Mouse (Mus musculus) spleen, adult 2 months (tissue): ENCODE data around the gene Nucb2.

ENCODE experiments used
- CTCF ChIP-seq: fragments of 200-500 bp; IDR thresholded peaks from 2 replicates; pipeline ENCODE4 v1.5.1; 2011; ENCODE audit warnings: mild to moderate bottlenecking, inconsistent platforms; ENCODE audit not compliant: insufficient read depth, insufficient read length, insufficient replicate concordance; ENCODE audit errors: extremely low read depth
- POLR2A ChIP-seq: fragments of 200-500 bp; IDR thresholded peaks from 2 replicates; pipeline ENCODE4 v1.6.1; 2011; ENCODE audit warnings: low read depth, low read length, inconsistent platforms

- TF ChIP-seq CTCF (no peak), POLR2A (no peak)
These were observed 13.1 kb downstream of the Nucb2 start for GRCm38 (mm10) chr7:116517240-116517639.
